Mouse (Mus musculus): ENCODE measurements at regions not wholly inside any gene's neighbourhood (a gene's known extent, or its start where the extent isn't known, plus 50 kb on each side); places are given as distances from the start of the nearest gene placed in this dataset.

DNA sequence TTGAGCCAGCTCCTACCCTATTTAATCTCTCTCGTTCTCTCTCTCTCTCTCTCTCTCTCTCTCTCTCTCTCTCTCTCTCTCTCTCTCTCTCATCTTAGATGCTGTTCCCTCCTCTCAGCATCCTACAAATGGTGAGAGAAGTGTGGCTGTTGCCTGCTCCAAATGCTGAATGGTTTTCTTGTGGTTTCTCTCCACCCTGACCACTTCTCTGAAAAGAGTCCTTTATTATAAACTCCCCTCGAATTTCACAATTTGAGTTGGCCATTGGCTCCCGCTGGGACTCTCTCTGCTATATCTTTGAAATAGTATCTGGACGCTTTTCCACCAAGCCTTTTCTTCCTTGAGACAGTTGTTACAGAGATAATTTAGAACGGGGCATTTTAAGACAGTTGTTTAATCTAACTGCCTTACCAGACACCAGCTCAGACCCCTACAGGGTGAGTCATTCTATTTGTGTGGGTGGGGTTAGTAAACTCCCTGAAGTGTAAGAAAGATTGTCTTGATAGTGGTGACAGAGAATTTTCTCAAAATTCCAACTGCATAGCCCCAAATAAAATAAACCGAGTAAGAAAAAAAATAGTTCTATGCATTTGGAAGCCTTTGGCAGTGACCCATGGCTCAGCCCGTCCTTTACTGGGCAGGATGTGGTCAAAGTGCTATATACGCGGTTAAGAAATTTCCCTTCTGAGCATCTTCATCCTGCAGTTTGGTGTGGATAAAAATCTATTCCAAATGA lies 58.7 kb upstream of the Ado start:
- DNase-seq (ENCODE audit: low spot score in 2 of 2), result no peak

DNA sequence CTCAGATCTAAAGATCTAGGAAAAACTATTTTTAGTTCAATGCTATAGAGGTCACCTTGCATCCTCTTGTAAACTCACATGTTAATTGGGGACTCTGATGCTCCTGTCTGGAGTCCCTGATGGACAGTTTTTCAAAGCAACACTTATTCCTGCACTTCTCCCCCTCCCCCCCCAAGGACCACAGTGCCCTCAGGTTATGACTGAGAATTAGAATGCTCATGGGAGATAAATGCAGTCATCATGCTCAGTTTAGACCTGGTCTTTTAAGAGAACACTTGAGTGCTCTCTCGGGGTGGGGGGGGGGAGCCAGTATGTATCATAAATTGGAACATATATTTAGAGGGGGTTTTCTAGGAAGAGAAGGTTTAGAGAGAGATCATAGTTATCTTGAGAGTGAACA lies 58.0 kb upstream of the Ado start:
- no peak for DNase-seq (ENCODE audit: low spot score in 2 of 2)

DNA sequence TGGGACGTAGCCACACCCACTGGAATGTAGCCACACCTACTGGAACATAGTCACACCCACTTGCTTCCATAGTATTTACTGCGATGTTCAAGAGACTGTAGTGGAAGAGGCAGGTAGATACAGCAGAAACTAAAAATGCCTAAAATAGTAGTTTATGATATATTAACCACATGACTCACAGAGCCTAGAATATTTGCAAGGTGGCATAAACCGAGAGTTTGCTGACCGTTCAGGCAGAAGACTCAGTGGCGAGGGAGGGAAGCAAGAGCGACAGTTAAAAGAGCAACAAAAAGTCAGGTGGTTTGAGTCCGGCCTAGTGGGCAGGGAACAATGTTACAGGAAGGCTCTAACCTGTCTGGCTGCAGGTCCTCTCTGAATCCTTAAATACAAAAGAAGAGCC lies 50.6 kb upstream of the Ado start:
- DNase-seq (ENCODE audit: low spot score in 2 of 2), result no peak

DNA sequence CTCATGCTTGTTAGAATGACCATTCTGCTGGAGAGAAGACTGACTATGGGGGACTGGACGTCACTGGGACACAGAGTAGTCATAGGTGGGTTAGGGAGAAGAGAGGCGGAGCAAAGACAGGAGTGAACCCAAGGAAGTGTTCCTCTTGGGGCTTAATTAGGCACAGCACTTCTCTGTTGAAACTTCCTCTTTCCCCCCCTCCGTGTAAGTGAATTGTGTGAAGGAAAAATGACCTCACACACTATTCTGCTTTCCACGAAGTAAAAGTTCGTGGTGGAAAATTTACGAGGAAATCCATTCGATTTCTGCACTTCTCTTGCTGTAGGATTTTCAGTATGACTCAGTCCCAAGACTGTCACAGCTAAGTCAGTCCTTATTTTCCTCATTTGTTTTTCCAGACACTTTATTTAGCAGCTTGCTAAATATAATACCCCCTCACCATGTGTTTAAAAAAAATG lies 49.9 kb upstream of the Ado start:
- no peak for DNase-seq (ENCODE audit: low spot score in 2 of 2)
